Mouse (Mus musculus) cerebellum, adult 2 months (tissue): Measurements from ENCODE around the gene Neurl3. TPM values are rescaled to one million over a fixed set of nuclear protein-coding genes. Genes with fewer than 3 reads are reported as not detected.

Source experiments
- DNase-seq, 2 experiments: peaks; one replicate each; pipeline ENCODE4 v3.0.0; 2021
- H3K27ac ChIP-seq: fragments of 200-500 bp; 2 replicates; pipeline ENCODE4 v1.5.1; 2012; ENCODE audit warnings: low read length, control low read depth, inconsistent platforms; ENCODE audit not compliant: insufficient read depth
- H3K27me3 ChIP-seq: fragments of 200-500 bp; 2 replicates; pipeline ENCODE4 v1.6.1; 2012; ENCODE audit warnings: inconsistent platforms, mild to moderate bottlenecking, low read length, moderate library complexity; ENCODE audit not compliant: control insufficient read depth, insufficient read depth
- H3K4me1 ChIP-seq: fragments of 200-500 bp; 2 replicates; pipeline ENCODE4 v1.6.1; 2011; ENCODE audit warnings: low read length; ENCODE audit not compliant: control insufficient read depth, insufficient read depth
- H3K4me3 ChIP-seq: fragments of 200-500 bp; replicated peaks from 2 replicates; pipeline ENCODE3; 2011; ENCODE audit warnings: mild to moderate bottlenecking, low read depth, low read length, control low read depth; ENCODE audit not compliant: insufficient read depth
- CTCF ChIP-seq: fragments of 200-500 bp; IDR thresholded peaks from 2 replicates; pipeline ENCODE4 v1.5.1; 2011; ENCODE audit warnings: low read depth, mild to moderate bottlenecking, control low read depth, low read length, moderate library complexity, borderline replicate concordance; ENCODE audit not compliant: insufficient read depth
- POLR2A ChIP-seq: fragments of 200-500 bp; IDR thresholded peaks from 2 replicates; pipeline ENCODE4 v1.6.1; 2011; ENCODE audit warnings: low read length, control low read depth, borderline replicate concordance; ENCODE audit not compliant: insufficient read depth
- WGBS: fragments of 180-500 bp; shearing (Covaris S2); methylation state at CpG from one replicate; pipeline ENCODE4 v1.1.7; 2018; 5-methylcytosine and 5-hydroxymethylcytosine counted together
- polyA plus RNA-seq: library from polyadenylated mRNA; depleted of rRNA; stranded (reverse); fragments of >200 nt; gene quantifications from 2 replicates; pipeline ENCODE4 v1.2.3, GENCODE M21; 2012

Gene Neurl3
- polyA plus RNA-seq, 1 experiment: 1.0 TPM

GRCm38 (mm10) chr1:36273288-36273687 is 1.2 kb downstream of the Neurl3 start:
- Histone ChIP-seq H3K27ac (no peak overlapping the region), H3K27me3 (no peaks in the 10 kb centered on the region), H3K4me1 (peaks cover 6% of the 10 kb centered on the region), H3K4me3 (no peak overlapping the region)
- 63% methylated on average over 9 of the region's 9 CpGs for WGBS
- no peak for DNase-seq
- TF ChIP-seq POLR2A (no peak), CTCF (no peak)

DNA sequence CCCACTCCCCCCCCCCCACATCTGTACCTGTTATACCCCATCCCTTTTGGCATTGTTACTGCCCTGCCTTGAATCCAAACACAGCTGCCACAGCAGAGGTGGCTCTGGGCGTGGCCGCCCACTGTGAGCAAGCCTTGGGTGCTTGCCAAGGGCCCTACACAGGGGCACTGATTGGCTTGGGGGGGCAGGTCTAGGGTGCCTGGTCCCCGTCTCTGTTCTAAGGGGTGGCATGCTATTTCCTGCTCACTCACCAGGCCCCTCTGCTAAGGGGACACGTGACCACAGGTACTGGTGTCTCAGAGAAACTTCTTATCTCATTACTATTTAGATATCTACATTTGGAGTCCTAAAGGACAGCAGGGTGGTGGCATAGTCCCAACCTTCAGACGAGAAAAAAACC is 1.9 kb downstream of the Neurl3 start:
- peaks cover 7% of the 10 kb centered on the region for H3K4me1 ChIP-seq
- no peaks in the 10 kb centered on the region for H3K27me3 ChIP-seq
- no peak for DNase-seq
- 65% methylated on average over 5 of the region's 5 CpGs for WGBS
- no peak overlapping the region for H3K4me3 ChIP-seq
- no peak overlapping the region for H3K27ac ChIP-seq
- TF ChIP-seq CTCF: no peak
- TF ChIP-seq POLR2A: no peak

DNA sequence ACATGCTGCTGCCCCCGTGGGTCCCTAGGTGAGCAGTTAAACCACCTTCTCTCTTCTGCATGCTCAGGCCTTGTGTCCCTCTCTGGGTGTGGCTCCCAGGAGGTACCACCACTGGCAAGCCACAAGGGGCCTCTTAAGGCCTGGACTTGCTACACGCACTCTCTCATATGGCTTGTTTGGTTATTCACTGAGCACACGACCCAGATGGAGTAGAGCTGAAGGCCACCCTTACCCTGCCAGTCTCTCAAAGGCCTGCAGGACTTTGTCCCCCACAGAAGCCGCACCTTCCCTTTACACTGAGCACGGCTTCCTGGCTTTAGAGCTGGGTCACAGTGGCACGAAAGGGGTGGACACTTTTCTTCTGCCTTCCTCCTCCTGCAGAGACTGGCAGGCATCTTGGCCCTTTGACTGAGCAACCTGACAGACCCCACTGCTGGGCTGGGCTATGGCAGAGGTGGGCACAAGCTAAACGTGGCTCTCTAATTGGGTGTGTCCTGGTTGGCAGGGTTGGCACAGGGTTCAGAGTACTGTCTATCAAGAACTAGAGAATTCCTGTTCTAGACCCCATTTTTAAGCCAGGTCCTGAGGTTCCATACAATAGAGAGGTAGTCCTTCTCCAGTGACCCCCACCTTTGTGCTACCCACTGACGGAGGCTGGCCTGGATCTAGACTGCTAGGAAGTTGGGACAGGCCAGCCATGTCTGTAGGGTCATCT is 2.8 kb downstream of the Neurl3 start:
- Histone ChIP-seq H3K4me3 (no peak overlapping the region), H3K27ac (no peak overlapping the region), H3K27me3 (no peaks in the 10 kb centered on the region), H3K4me1 (peaks cover 9% of the 10 kb centered on the region)
- WGBS: 87% methylated on average over 8 of the region's 8 CpGs
- no peak for TF ChIP-seq POLR2A
- TF ChIP-seq CTCF: no peak
- DNase-seq: no peak

- 57% methylated on average over 3 of the region's 3 CpGs for WGBS
- Histone ChIP-seq H3K27ac (no peak overlapping the region), H3K27me3 (no peaks in the 10 kb centered on the region), H3K4me1 (peaks cover 16% of the 10 kb centered on the region), H3K4me3 (no peak overlapping the region)
- DNase-seq: no peak
- no peak for TF ChIP-seq POLR2A
- TF ChIP-seq CTCF: no peak
Observed at GRCm38 (mm10) chr1:36270666-36271065, 3.8 kb downstream of the Neurl3 start.

- Histone ChIP-seq H3K27me3 (no peaks in the 10 kb centered on the region), H3K4me3 (no peak overlapping the region), H3K4me1 (peaks cover 14% of the 10 kb centered on the region), H3K27ac (no peak overlapping the region)
- no peak for TF ChIP-seq CTCF
- no peak for TF ChIP-seq POLR2A
- no peak for DNase-seq
- 53% methylated on average over 54 of the region's 54 CpGs for WGBS
Observed at GRCm38 (mm10) chr1:36269121-36269795, 5.2 kb downstream of the Neurl3 start.

DNA sequence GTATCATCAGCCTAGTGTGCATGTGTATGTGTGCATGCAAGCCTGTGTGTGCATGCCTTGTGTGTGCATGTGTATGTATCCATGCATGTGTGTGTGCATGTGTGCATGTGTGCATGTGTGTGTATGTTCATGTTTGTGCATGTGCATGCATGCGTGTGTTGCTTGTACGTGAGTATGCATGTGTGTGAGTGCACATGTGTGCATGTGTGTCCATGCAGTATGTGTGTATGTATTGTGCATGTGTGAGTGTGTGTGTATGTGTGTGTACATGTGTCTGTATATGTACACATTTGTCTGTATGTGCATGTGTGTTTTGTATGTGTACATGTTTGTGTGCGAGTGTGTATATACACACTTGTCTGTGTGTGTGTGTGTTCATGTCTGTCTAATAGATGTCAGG is 6.9 kb downstream of the Neurl3 start:
- WGBS: 100% methylated on average over 3 of the region's 3 CpGs
- TF ChIP-seq CTCF: no peak
- no peak for TF ChIP-seq POLR2A
- peaks cover 14% of the 10 kb centered on the region for H3K4me1 ChIP-seq

GRCm38 (mm10) chr1:36266293-36266692 is 8.2 kb downstream of the Neurl3 start:
- Histone ChIP-seq H3K4me3 (no peak overlapping the region), H3K27ac (0 out of 2 replicates have a peak overlapping the region, but pooled peaks have one; percentile 53), H3K4me1 (peaks cover 14% of the 10 kb centered on the region), H3K27me3 (no peaks in the 10 kb centered on the region)
- no peak for TF ChIP-seq POLR2A
- no peak for TF ChIP-seq CTCF
- 6% methylated on average over 6 of the region's 6 CpGs for WGBS
- peak; percentile 89 to 96 for DNase-seq

More for the DNA sequence above, 6.9 kb downstream of the Neurl3 start:
- DNase-seq: no peak
- Histone ChIP-seq H3K27ac (no peak overlapping the region), H3K27me3 (no peaks in the 10 kb centered on the region), H3K4me3 (no peak overlapping the region)

- Histone ChIP-seq H3K27me3 (no peaks in the 10 kb centered on the region), H3K4me1 (peaks cover 14% of the 10 kb centered on the region), H3K4me3 (no peak overlapping the region), H3K27ac (no peak overlapping the region)
- WGBS: 67% methylated on average over 13 of the region's 13 CpGs
- no peak for TF ChIP-seq POLR2A
- TF ChIP-seq CTCF: no peak
- no peak for DNase-seq
Observed at GRCm38 (mm10) chr1:36263833-36264488, 10.5 kb downstream of the Neurl3 start.
